Mouse (Mus musculus): ENCODE data around the gene Auh. TPM values are rescaled to one million over a fixed set of nuclear protein-coding genes. Genes with fewer than 3 reads are reported as not detected.

The Auh gene
- polyA plus RNA-seq, 1 experiment from 2014 or later: 35.0 TPM

DNA sequence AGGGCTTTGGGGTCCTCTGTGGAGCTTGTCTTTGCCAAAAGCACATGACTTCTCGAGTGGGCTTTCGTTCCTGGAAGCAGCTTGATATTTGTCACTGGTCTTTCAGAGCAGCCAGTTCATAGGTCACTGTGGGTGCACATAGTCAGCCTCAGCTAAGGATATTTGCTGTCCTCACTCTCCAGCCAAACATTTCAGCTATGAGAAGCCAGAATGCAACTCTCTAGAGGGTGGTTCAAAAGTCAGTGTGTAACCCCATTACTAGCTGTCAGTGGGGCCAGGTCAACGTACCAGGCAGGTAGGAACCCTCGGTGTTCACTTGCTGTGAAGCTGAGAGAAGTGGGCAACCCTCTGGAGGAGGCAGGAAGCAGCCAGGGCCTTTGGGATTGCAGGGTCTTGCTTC, 109.6 kb downstream of the Auh start:
- H3K9ac ChIP-seq (ENCODE audit: low read length): no peak overlapping the region
- 84% methylated on average over 4 of the region's 4 CpGs for WGBS
- no peak overlapping the region for H3K4me3 ChIP-seq (ENCODE audit: low read depth, low read length)
- H3K4me2 ChIP-seq (ENCODE audit: low read depth): no peak overlapping the region
- H3K4me1 ChIP-seq (ENCODE audit: control insufficient read depth, insufficient read depth, low read length): peaks cover 13% of the 10 kb centered on the region; the same call in 1 of the 2 replicates
- H3K36me3 ChIP-seq (ENCODE audit: control insufficient read depth, insufficient read depth, low read length): no peaks in the 10 kb centered on the region
- ATAC-seq (ENCODE audit: insufficient read depth, low FRiP score, low TSS enrichment) (no peak), DNase-seq (ENCODE audit: low spot score) (no peak)
- H3K9me3 ChIP-seq (ENCODE audit: control insufficient read depth, low read length): no peaks in the 10 kb centered on the region
- H3K27ac ChIP-seq (ENCODE audit: low read depth, low read length): no peak overlapping the region
- no peaks in the 10 kb centered on the region for H3K27me3 ChIP-seq (ENCODE audit: control insufficient read depth, insufficient read depth, low read length)

DNA sequence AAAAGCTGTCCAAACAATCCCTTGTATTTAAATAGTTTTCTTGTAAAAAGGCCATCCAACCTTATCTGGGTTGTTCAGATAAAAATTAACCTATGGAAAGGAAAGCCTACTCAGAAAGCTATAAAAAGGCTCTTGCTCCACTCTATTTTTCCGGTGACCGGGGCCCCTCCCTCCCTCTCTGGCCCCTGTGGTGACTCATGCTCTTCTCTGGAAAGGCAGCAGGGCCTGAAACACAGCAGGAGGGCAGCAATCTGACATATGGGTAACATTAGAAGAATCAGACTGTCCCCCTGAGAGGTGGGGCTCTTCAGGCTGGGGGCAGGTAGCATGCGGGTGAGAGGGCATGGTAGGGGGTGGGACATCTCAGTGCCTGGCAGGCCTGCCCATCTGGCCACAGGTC, 110.7 kb downstream of the Auh start:
- 15% methylated on average over 3 of the region's 3 CpGs for WGBS
- H3K36me3 ChIP-seq (ENCODE audit: control insufficient read depth, insufficient read depth, low read length): no peaks in the 10 kb centered on the region
- no peak overlapping the region for H3K4me3 ChIP-seq (ENCODE audit: low read depth, low read length)
- no peak overlapping the region for H3K9ac ChIP-seq (ENCODE audit: low read length)
- H3K27me3 ChIP-seq (ENCODE audit: control insufficient read depth, insufficient read depth, low read length): no peaks in the 10 kb centered on the region
- no peak for ATAC-seq (ENCODE audit: insufficient read depth, low FRiP score, low TSS enrichment)
- no peak overlapping the region for H3K27ac ChIP-seq (ENCODE audit: low read depth, low read length)
- no peak overlapping the region for H3K4me2 ChIP-seq (ENCODE audit: low read depth)
- H3K9me3 ChIP-seq (ENCODE audit: control insufficient read depth, low read length): no peaks in the 10 kb centered on the region
- no peak for DNase-seq (ENCODE audit: low spot score)
- H3K4me1 ChIP-seq (ENCODE audit: control insufficient read depth, insufficient read depth, low read length): peaks cover 13% of the 10 kb centered on the region; the same call in 1 of the 2 replicates

DNA sequence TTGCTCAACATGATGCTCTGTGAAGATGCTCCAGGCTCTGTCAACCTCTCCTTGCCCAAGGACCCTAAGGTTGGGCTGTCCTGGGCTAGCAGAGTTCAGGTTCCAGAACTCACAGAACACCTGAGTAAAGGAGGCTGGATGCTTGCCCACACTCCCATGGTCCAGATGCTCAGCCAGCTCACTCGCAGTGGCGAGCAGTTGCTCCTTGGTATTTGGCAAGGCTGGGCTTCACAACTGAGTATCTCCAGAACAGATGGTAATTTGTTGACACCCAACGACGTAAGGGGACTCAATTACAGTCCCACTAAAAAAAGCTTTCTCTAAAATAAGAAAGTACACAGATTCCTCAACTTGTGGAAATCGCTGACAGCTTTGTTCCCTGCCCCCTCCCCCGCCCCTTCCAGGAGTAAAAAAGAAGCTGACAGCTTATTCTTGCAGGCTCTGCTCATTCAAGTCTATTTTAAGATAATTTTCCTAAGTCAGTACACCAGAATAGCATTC, 111.4 kb downstream of the Auh start:
- 63% methylated on average over 6 of the region's 6 CpGs for whole genome bisulfite sequencing
- no peak overlapping the region for H3K9ac ChIP-seq (ENCODE audit: low read length)
- ATAC-seq (ENCODE audit: insufficient read depth, low FRiP score, low TSS enrichment) (no peak), DNase-seq (ENCODE audit: low spot score) (no peak)
- no peaks in the 10 kb centered on the region for H3K9me3 ChIP-seq (ENCODE audit: control insufficient read depth, low read length)
- H3K4me1 ChIP-seq (ENCODE audit: control insufficient read depth, insufficient read depth, low read length): peaks cover 13% of the 10 kb centered on the region; the same call in 1 of the 2 replicates
- no peaks in the 10 kb centered on the region for H3K27me3 ChIP-seq (ENCODE audit: control insufficient read depth, insufficient read depth, low read length)
- no peak overlapping the region for H3K4me3 ChIP-seq (ENCODE audit: low read depth, low read length)
- no peak overlapping the region for H3K27ac ChIP-seq (ENCODE audit: low read depth, low read length)
- H3K36me3 ChIP-seq (ENCODE audit: control insufficient read depth, insufficient read depth, low read length): no peaks in the 10 kb centered on the region
- H3K4me2 ChIP-seq (ENCODE audit: low read depth): no peak overlapping the region

DNA sequence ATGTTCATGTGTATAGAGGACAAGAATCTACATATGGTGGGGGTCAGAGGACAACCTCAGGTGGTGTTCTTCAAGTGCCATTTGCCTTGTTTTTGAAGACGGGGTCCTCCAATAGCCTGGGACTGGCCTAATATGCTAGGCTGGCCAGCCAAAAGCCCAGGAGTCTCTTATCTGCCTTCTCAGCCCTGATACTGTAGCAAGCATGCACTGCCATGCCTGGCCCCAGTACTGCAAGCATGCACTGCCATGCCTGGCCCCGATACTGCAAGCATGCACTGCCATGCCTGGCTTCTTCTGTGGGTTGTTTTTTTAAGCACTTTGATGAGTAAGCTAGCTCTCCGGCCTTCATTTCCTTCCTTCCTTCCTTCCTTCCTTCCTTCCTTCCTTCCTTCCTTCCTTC, 115.7 kb downstream of the Auh start:
- H3K4me1 ChIP-seq (ENCODE audit: control insufficient read depth, insufficient read depth, low read length): peaks cover 3% of the 10 kb centered on the region; the same call in 1 of the 2 replicates
- H3K9ac ChIP-seq (ENCODE audit: low read length): no peak overlapping the region
- DNase-seq (ENCODE audit: low spot score): no peak
- ATAC-seq (ENCODE audit: insufficient read depth, low FRiP score, low TSS enrichment): no peak
- H3K4me2 ChIP-seq (ENCODE audit: low read depth): no peak overlapping the region
- no peaks in the 10 kb centered on the region for H3K9me3 ChIP-seq (ENCODE audit: control insufficient read depth, low read length)
- H3K27me3 ChIP-seq (ENCODE audit: control insufficient read depth, insufficient read depth, low read length): no peaks in the 10 kb centered on the region
- no peak overlapping the region for H3K4me3 ChIP-seq (ENCODE audit: low read depth, low read length)
- WGBS: 81% methylated on average over 3 of the region's 3 CpGs
- no peaks in the 10 kb centered on the region for H3K36me3 ChIP-seq (ENCODE audit: control insufficient read depth, insufficient read depth, low read length)
- H3K27ac ChIP-seq (ENCODE audit: low read depth, low read length): no peak overlapping the region

- no peak overlapping the region for H3K4me2 ChIP-seq (ENCODE audit: low read depth)
- no peaks in the 10 kb centered on the region for H3K27me3 ChIP-seq (ENCODE audit: control insufficient read depth, insufficient read depth, low read length)
- DNase-seq (ENCODE audit: low spot score) (no peak), ATAC-seq (ENCODE audit: insufficient read depth, low FRiP score, low TSS enrichment) (no peak)
- no peak overlapping the region for H3K4me3 ChIP-seq (ENCODE audit: low read depth, low read length)
- H3K36me3 ChIP-seq (ENCODE audit: control insufficient read depth, insufficient read depth, low read length): no peaks in the 10 kb centered on the region
- no peak overlapping the region for H3K27ac ChIP-seq (ENCODE audit: low read depth, low read length)
- no peak overlapping the region for H3K9ac ChIP-seq (ENCODE audit: low read length)
- WGBS: 65% methylated on average over 16 of the region's 16 CpGs
- no peaks in the 10 kb centered on the region for H3K4me1 ChIP-seq (ENCODE audit: control insufficient read depth, insufficient read depth, low read length)
- no peaks in the 10 kb centered on the region for H3K9me3 ChIP-seq (ENCODE audit: control insufficient read depth, low read length)
Measured at GRCm38 (mm10) chr13:52812549-52813515, 116.6 kb downstream of the Auh start.

GRCm38 (mm10) chr13:52807722-52808121, 121.8 kb downstream of the Auh start:
- no peak for ATAC-seq (ENCODE audit: insufficient read depth, low FRiP score, low TSS enrichment)
- no peak overlapping the region for H3K27ac ChIP-seq (ENCODE audit: low read depth, low read length)
- DNase-seq (ENCODE audit: low spot score): no peak
- no peak overlapping the region for H3K4me3 ChIP-seq (ENCODE audit: low read depth, low read length)
- H3K9me3 ChIP-seq (ENCODE audit: control insufficient read depth, low read length): no peaks in the 10 kb centered on the region
- no peak overlapping the region for H3K4me2 ChIP-seq (ENCODE audit: low read depth)
- H3K27me3 ChIP-seq (ENCODE audit: control insufficient read depth, insufficient read depth, low read length): no peaks in the 10 kb centered on the region
- 86% methylated on average over 11 of the region's 11 CpGs for WGBS
- H3K36me3 ChIP-seq (ENCODE audit: control insufficient read depth, insufficient read depth, low read length): no peaks in the 10 kb centered on the region
- H3K9ac ChIP-seq (ENCODE audit: low read length): no peak overlapping the region
- H3K4me1 ChIP-seq (ENCODE audit: control insufficient read depth, insufficient read depth, low read length): no peaks in the 10 kb centered on the region

DNA sequence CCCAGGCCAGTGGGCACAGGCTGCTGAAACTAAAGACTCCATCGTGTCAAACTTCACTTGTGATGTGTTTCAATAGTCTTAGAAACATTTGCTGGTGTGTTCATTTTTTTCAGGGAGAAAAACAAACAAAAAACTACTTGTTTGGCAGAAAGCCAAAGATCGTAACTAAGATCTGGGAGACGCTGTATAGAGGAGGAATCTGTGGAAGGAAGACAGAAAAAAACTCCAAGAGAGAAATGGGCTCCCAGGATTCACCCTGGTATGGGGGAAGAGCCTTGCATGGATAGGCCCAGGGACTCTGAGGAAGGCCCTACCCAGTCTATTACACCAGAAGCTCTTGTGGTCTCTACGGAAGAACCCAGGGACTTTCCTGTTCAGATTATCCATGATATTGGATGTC, 123.5 kb downstream of the Auh start:
- DNase-seq (ENCODE audit: low spot score) (no peak), ATAC-seq (ENCODE audit: insufficient read depth, low FRiP score, low TSS enrichment) (no peak)
- Histone ChIP-seq H3K27me3 (ENCODE audit: control insufficient read depth, insufficient read depth, low read length) (no peaks in the 10 kb centered on the region), H3K9ac (ENCODE audit: low read length) (no peak overlapping the region), H3K4me2 (ENCODE audit: low read depth) (no peak overlapping the region), H3K4me3 (ENCODE audit: low read depth, low read length) (no peak overlapping the region), H3K27ac (ENCODE audit: low read depth, low read length) (no peak overlapping the region), H3K9me3 (ENCODE audit: control insufficient read depth, low read length) (no peaks in the 10 kb centered on the region), H3K36me3 (ENCODE audit: control insufficient read depth, insufficient read depth, low read length) (no peaks in the 10 kb centered on the region), H3K4me1 (ENCODE audit: control insufficient read depth, insufficient read depth, low read length) (no peaks in the 10 kb centered on the region)
- WGBS: 68% methylated on average over 4 of the region's 4 CpGs

- WGBS: 64% methylated on average over 6 of the region's 6 CpGs
- ATAC-seq (ENCODE audit: insufficient read depth, low FRiP score, low TSS enrichment): no peak
Measured at GRCm38 (mm10) chr13:52805581-52805980, 123.9 kb downstream of the Auh start.

DNA sequence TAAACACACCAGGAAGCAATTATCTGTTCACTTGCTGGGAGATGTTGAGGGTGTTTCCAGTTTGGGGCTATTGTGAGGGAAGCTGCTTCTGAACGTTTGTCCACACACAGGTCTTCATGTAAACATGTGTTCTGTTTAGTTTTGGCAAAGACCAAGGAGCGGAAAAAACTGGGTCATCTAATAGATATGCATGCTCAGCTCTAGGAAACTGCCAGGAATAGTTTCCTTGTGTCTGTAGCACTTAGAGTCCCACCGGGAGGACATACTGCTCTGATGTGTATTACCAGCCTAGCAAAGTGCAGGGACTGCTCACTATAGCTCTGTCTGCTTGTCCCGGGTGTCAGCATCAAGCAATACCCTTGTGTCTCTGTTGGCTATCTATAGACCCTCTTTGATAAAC, 127.0 kb downstream of the Auh start:
- H3K4me2 ChIP-seq (ENCODE audit: low read depth): no peak overlapping the region
- H3K36me3 ChIP-seq (ENCODE audit: control insufficient read depth, insufficient read depth, low read length): no peaks in the 10 kb centered on the region
- H3K27me3 ChIP-seq (ENCODE audit: control insufficient read depth, insufficient read depth, low read length): no peaks in the 10 kb centered on the region
- no peaks in the 10 kb centered on the region for H3K4me1 ChIP-seq (ENCODE audit: control insufficient read depth, insufficient read depth, low read length)
- 81% methylated on average over 4 of the region's 4 CpGs for WGBS
- H3K27ac ChIP-seq (ENCODE audit: low read depth, low read length): no peak overlapping the region
- no peak overlapping the region for H3K9ac ChIP-seq (ENCODE audit: low read length)
- no peak overlapping the region for H3K4me3 ChIP-seq (ENCODE audit: low read depth, low read length)
- no peak for DNase-seq (ENCODE audit: low spot score)
- H3K9me3 ChIP-seq (ENCODE audit: control insufficient read depth, low read length): no peaks in the 10 kb centered on the region
- ATAC-seq (ENCODE audit: insufficient read depth, low FRiP score, low TSS enrichment): no peak

More at GRCm38 (mm10) chr13:52805581-52805980, 123.9 kb downstream of the Auh start:
- Histone ChIP-seq H3K4me2 (ENCODE audit: low read depth) (no peak overlapping the region), H3K27me3 (ENCODE audit: control insufficient read depth, insufficient read depth, low read length) (no peaks in the 10 kb centered on the region), H3K9ac (ENCODE audit: low read length) (no peak overlapping the region), H3K36me3 (ENCODE audit: control insufficient read depth, insufficient read depth, low read length) (no peaks in the 10 kb centered on the region), H3K27ac (ENCODE audit: low read depth, low read length) (no peak overlapping the region), H3K4me3 (ENCODE audit: low read depth, low read length) (no peak overlapping the region), H3K4me1 (ENCODE audit: control insufficient read depth, insufficient read depth, low read length) (no peaks in the 10 kb centered on the region), H3K9me3 (ENCODE audit: control insufficient read depth, low read length) (no peaks in the 10 kb centered on the region)
- no peak for DNase-seq (ENCODE audit: low spot score)

Data from neural tube, embryonic 11.5 days (tissue).